ENCODE assay signal across 20 mouse cellular contexts in the genomic region with DNA sequence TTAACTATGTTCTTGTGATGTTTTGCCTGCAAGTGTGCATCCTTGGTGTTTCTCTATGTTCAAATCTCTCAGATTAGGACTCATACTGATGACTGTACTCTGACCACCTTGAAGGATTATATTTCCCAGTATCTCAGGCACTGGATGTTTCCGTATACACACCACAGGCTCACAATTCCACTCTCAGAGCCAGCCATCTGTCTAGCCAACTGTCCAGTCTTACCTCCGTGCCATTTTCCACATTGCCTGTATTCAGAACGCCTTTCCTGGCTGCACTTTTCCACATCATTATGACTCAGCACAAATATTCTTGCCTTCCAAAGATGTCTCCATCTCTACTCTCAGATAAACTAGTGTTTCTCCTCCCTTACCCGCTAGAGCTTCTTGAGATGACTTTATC.
DNase-seq lines count a peak whose midpoint lies in the region; TF ChIP-seq lines count a peak whose summit lies in the region.
"Had no signal": no experiment of that assay in that cellular context is flagged by ENCODE, and none has a peak within 500 bp of the region (broad histone marks: within the 10 kb centered on the region; RNA-seq: fewer than 3 reads in every experiment).

No protein-coding gene starts in this region.

- peak; percentile 54 to 65 for DNase-seq in left cerebral cortex, adult 18-20 months (ENCODE audit: low spot score in 2 of 2)
- DNase-seq in left cerebral cortex, postnatal 4 days, result no peak
- peak; percentile 38 for DNase-seq in NIH3T3 (ENCODE audit: low read depth)
- peak; percentile 69 to 88 for DNase-seq in cerebellum, adult 2 months
- no peak for DNase-seq in adrenal gland, adult 18-20 months (ENCODE audit: low spot score in 2 of 2)
- no peak for DNase-seq in testis, postnatal 14 days (ENCODE audit: low spot score)
- DNase-seq: forebrain, postnatal 0 days; gastrocnemius, postnatal 14 days; heart, postnatal 10 days; kidney, adult 9 months; kidney, postnatal 36 days; liver, embryonic 13.5 days; midbrain, embryonic 14.5 days; thymus, postnatal 4 days had no signal

- H3K4me1 ChIP-seq in cerebellum, adult 2 months (ENCODE audit: control insufficient read depth, insufficient read depth, low read length), result peaks cover 22% of the 10 kb centered on the region
- H3K4me1 ChIP-seq in embryonic fibroblast, embryonic 13.5 days (ENCODE audit: control insufficient read depth, insufficient read depth, low read length), result peaks cover 2% of the 10 kb centered on the region; the same call in 1 of the 2 replicates

- intact Hi-C loops in left cerebral cortex, postnatal 4 days (cut with DNase I), result no loop called here

- no peak for TF ChIP-seq POLR2A in cerebellum, adult 2 months (IDR thresholded peaks at IDR 0.05; ENCODE audit: borderline replicate concordance, insufficient read depth, low read length)
- TF ChIP-seq POLR2A in embryonic fibroblast, embryonic 13.5 days (IDR thresholded peaks at IDR 0.05; ENCODE audit: low read depth, low read length), result no peak

- no peaks in the 10 kb centered on the region for H3K27me3 ChIP-seq in cerebellum, adult 2 months (ENCODE audit: control insufficient read depth, insufficient read depth, low read length)
- H3K27me3 ChIP-seq: limb, embryonic 12.5 days; liver, embryonic 13.5 days had no signal

- WGBS in cerebellum, adult 2 months, result 25% methylated on average over 4 of the region's 4 CpGs

- no peak for TF ChIP-seq CTCF in cerebellum, adult 2 months (IDR thresholded peaks at IDR 0.05; ENCODE audit: borderline replicate concordance, insufficient read depth, low read depth, low read length)
- TF ChIP-seq CTCF in embryonic fibroblast, embryonic 13.5 days (IDR thresholded peaks at IDR 0.05; ENCODE audit: borderline replicate concordance, insufficient read depth, low read length), result no peak

- no peak overlapping the region for H3K4me3 ChIP-seq in cerebellum, adult 2 months (replicated peaks; ENCODE audit: insufficient read depth, low read depth, low read length)
- no peak overlapping the region for H3K4me3 ChIP-seq in embryonic fibroblast, embryonic 13.5 days (ENCODE audit: insufficient read depth, low read length)
- H3K4me3 ChIP-seq: embryonic facial prominence, embryonic 10.5 days; erythroblast, embryonic 14.5 days; hindbrain, embryonic 12.5 days; left cerebral cortex, adult 2 months; limb, embryonic 12.5 days; liver, embryonic 13.5 days had no signal

- H3K27ac ChIP-seq in cerebellum, adult 2 months (ENCODE audit: insufficient read depth, low read length), result no peak overlapping the region; the same call in 1 of the 2 replicates
- H3K27ac ChIP-seq in embryonic fibroblast, embryonic 13.5 days (ENCODE audit: insufficient read depth, low read length), result peak overlapping the region; percentile 40; the same call in 1 of the 2 replicates
- H3K27ac ChIP-seq: hindbrain, embryonic 12.5 days; limb, embryonic 12.5 days; liver, embryonic 13.5 days had no signal

Comparison
In these comparisons a context has a peak if more than half of its experiments do, and no peak if none do; other contexts are left out.
1. DNase-seq: peak in left cerebral cortex, adult 18-20 months (2 of 2), NIH3T3 (single experiment) and cerebellum, adult 2 months (2 of 2); none in left cerebral cortex, postnatal 4 days (single experiment), adrenal gland, adult 18-20 months (0 of 2) and testis, postnatal 14 days (single experiment).